ENCODE assay signal across 14 mouse cellular contexts in the genomic region with DNA sequence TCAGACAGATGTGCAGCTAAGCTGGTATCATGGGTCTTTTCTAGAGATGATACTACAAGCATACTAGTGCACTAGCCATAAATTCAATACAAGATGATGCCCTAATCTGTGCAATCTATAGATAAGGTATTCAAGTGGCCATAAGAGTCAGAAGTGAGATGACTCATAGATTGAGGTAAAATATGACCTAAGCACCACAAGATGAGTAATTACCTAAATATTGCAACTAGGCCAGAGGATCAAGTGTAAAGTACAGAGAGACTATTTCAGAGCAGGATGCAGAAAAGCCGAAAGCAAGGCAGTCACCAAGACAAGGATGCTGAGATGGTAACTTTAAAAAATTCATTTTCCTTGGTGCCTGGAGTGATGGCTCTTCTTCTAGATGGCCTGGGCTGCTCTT.
DNase-seq lines count a peak whose midpoint lies in the region; ATAC-seq and TF ChIP-seq lines count a peak whose summit lies in the region.
"Had no signal": no experiment of that assay in that cellular context is flagged by ENCODE, and none has a peak within 500 bp of the region (broad histone marks: within the 10 kb centered on the region; RNA-seq: fewer than 3 reads in every experiment).

No protein-coding gene starts in this region.

- H3K27ac ChIP-seq in hindbrain, embryonic 16.5 days (ENCODE audit: low read depth, low read length) = peak overlapping the region; percentile 58
- peak overlapping the region; percentile 96 for H3K27ac ChIP-seq in midbrain, embryonic 16.5 days (ENCODE audit: low read length)
- H3K27ac ChIP-seq in liver, postnatal 0 days (ENCODE audit: low read depth) = no peak overlapping the region
- H3K27ac ChIP-seq: heart, adult 2 months; layer of hippocampus, adult 2 months; lung, embryonic 15.5 days had no signal

- no peak overlapping the region for H3K9ac ChIP-seq in hindbrain, embryonic 16.5 days (ENCODE audit: low read depth, low read length)
- no peak overlapping the region for H3K9ac ChIP-seq in midbrain, embryonic 16.5 days (ENCODE audit: low read depth, low read length)
- no peak overlapping the region for H3K9ac ChIP-seq in liver, postnatal 0 days (replicated peaks)
- H3K9ac ChIP-seq: lung, embryonic 15.5 days had no signal

- no peak overlapping the region for H3K4me3 ChIP-seq in C2C12 (ENCODE audit: insufficient read depth, poor library complexity, severe bottlenecking)
- no peak overlapping the region for H3K4me3 ChIP-seq in hindbrain, embryonic 16.5 days (ENCODE audit: low read length)
- no peak overlapping the region for H3K4me3 ChIP-seq in midbrain, embryonic 16.5 days (ENCODE audit: low read depth, low read length)
- no peak overlapping the region for H3K4me3 ChIP-seq in liver, postnatal 0 days (ENCODE audit: low read depth, low read length)
- H3K4me3 ChIP-seq: erythroblast, embryonic 14.5 days; heart, adult 2 months; layer of hippocampus, adult 2 months; lung, embryonic 15.5 days had no signal

- no peak; the same call in 1 of the 2 replicates for ATAC-seq in hindbrain, embryonic 16.5 days
- ATAC-seq in midbrain, embryonic 16.5 days = no peak
- no peak for ATAC-seq in liver, postnatal 0 days

- no peak for TF ChIP-seq CTCF in C2C12 (IDR thresholded peaks at IDR 0.05; ENCODE audit: control insufficient read depth, insufficient read depth, insufficient read length)
- TF ChIP-seq CTCF in liver, postnatal 0 days (IDR thresholded peaks at IDR 0.05; ENCODE audit: low read depth) = no peak

- no peaks in the 10 kb centered on the region for H3K79me2 ChIP-seq in C2C12 (ENCODE audit: control insufficient read depth, insufficient read depth)

- DNase-seq in 3134 (ENCODE audit: extremely low read depth, insufficient read length, low spot score) = peak; percentile 31
- DNase-seq in kidney, postnatal 25 days = no peak
- no peak for DNase-seq in right cerebral cortex, postnatal 25 days
- DNase-seq in liver, postnatal 0 days = no peak
- DNase-seq: adrenal gland, postnatal 10 days; heart, adult 2 months; heart, postnatal 10 days; kidney, adult 2 months had no signal

- H3K36me3 ChIP-seq in C2C12 (ENCODE audit: control insufficient read depth, insufficient read depth) = no peaks in the 10 kb centered on the region
- no peaks in the 10 kb centered on the region for H3K36me3 ChIP-seq in hindbrain, embryonic 16.5 days (ENCODE audit: control insufficient read depth, insufficient read depth, low read length)
- H3K36me3 ChIP-seq in midbrain, embryonic 16.5 days (ENCODE audit: control insufficient read depth, insufficient read depth, low read length) = no peaks in the 10 kb centered on the region
- no peaks in the 10 kb centered on the region for H3K36me3 ChIP-seq in liver, postnatal 0 days (replicated peaks; ENCODE audit: insufficient read depth, low read length)
- H3K36me3 ChIP-seq: lung, embryonic 15.5 days had no signal

- no peaks in the 10 kb centered on the region for H3K9me3 ChIP-seq in hindbrain, embryonic 16.5 days (ENCODE audit: control insufficient read depth, low read length)
- H3K9me3 ChIP-seq in midbrain, embryonic 16.5 days (replicated peaks; ENCODE audit: control insufficient read depth, low read length, poor library complexity, severe bottlenecking) = no peaks in the 10 kb centered on the region
- H3K9me3 ChIP-seq in liver, postnatal 0 days (ENCODE audit: low read length) = no peaks in the 10 kb centered on the region
- H3K9me3 ChIP-seq: lung, embryonic 15.5 days had no signal

- 85% methylated on average over 1 of the region's 1 CpGs for WGBS in hindbrain, embryonic 16.5 days
- 83% methylated on average over 1 of the region's 1 CpGs for WGBS in midbrain, embryonic 16.5 days
- WGBS in liver, postnatal 0 days (ENCODE audit: insufficient replicate concordance) = 68% methylated on average over 1 of the region's 1 CpGs

- H3K79me3 ChIP-seq in C2C12 (ENCODE audit: low read depth) = no peaks in the 10 kb centered on the region

- TF ChIP-seq EP300 in liver, postnatal 0 days (IDR thresholded peaks at IDR 0.05; ENCODE audit: low read depth) = no peak

- H3K4me1 ChIP-seq in hindbrain, embryonic 16.5 days (ENCODE audit: control insufficient read depth, insufficient read depth, low read depth, low read length) = peaks cover 12% of the 10 kb centered on the region
- H3K4me1 ChIP-seq in midbrain, embryonic 16.5 days (ENCODE audit: control insufficient read depth, insufficient read depth, low read length) = peaks cover 27% of the 10 kb centered on the region
- no peaks in the 10 kb centered on the region for H3K4me1 ChIP-seq in liver, postnatal 0 days (ENCODE audit: insufficient read depth)
- H3K4me1 ChIP-seq: lung, embryonic 15.5 days had no signal

- no peaks in the 10 kb centered on the region for H3K27me3 ChIP-seq in C2C12 (ENCODE audit: control insufficient read depth, insufficient read depth, insufficient read length)
- no peaks in the 10 kb centered on the region for H3K27me3 ChIP-seq in hindbrain, embryonic 16.5 days (replicated peaks; ENCODE audit: control insufficient read depth, insufficient read depth, low read length)
- H3K27me3 ChIP-seq in midbrain, embryonic 16.5 days (ENCODE audit: control insufficient read depth, insufficient read depth, low read depth, low read length) = no peaks in the 10 kb centered on the region
- no peaks in the 10 kb centered on the region for H3K27me3 ChIP-seq in liver, postnatal 0 days (ENCODE audit: insufficient read depth, low read length)
- H3K27me3 ChIP-seq: lung, embryonic 15.5 days had no signal

- H3K4me2 ChIP-seq in hindbrain, embryonic 16.5 days (ENCODE audit: low read length) = no peak overlapping the region
- H3K4me2 ChIP-seq in midbrain, embryonic 16.5 days (ENCODE audit: low read length) = no peak overlapping the region
- H3K4me2 ChIP-seq in liver, postnatal 0 days (ENCODE audit: low read depth, low read length) = no peak overlapping the region
- H3K4me2 ChIP-seq: lung, embryonic 15.5 days had no signal

- H3ac ChIP-seq in C2C12 (ENCODE audit: control insufficient read depth, insufficient read length, low read depth) = no peak overlapping the region

TF ChIP-seq in C2C12, 6 proteins besides CTCF, POLR2A, EP300 and RAD21:
- TF ChIP-seq USF1 (IDR thresholded peaks at IDR 0.05; ENCODE audit: low read depth) (no peak), MYOG (IDR thresholded peaks at IDR 0.05; ENCODE audit: control insufficient read depth, extremely low read depth, insufficient read length) (no peak), MYOD1 (IDR thresholded peaks at IDR 0.05; ENCODE audit: control insufficient read depth, insufficient read length, low read depth) (no peak), CEBPB (IDR thresholded peaks at IDR 0.05; ENCODE audit: low read depth) (no peak), FOSL1 (IDR thresholded peaks at IDR 0.05; ENCODE audit: insufficient read depth, low read length, poor library complexity, severe bottlenecking) (peak; percentile 67), MAX (IDR thresholded peaks at IDR 0.05) (no peak)
